Mouse (Mus musculus) myocyte (in vitro differentiated cells): ENCODE data around the gene Immp1l. TPM values are rescaled to one million over a fixed set of nuclear protein-coding genes. Genes with fewer than 3 reads are reported as not detected.

ENCODE experiments used
- H3K27me3 ChIP-seq: one replicate; pipeline ENCODE4 v1.6.1; 2011; ENCODE audit not compliant: control insufficient read depth, insufficient read depth, insufficient read length
- H3K36me3 ChIP-seq: one replicate; pipeline ENCODE4 v1.6.1; 2011; ENCODE audit not compliant: control insufficient read depth, insufficient read depth
- H3K4me2 ChIP-seq: one replicate; pipeline ENCODE4 v1.6.1; 2011; ENCODE audit warnings: low read depth, control low read depth
- H3K4me3 ChIP-seq: one replicate; pipeline ENCODE4 v1.5.1; 2011; ENCODE audit warnings: mild to moderate bottlenecking, control low read depth, moderate library complexity
- H3K79me2 ChIP-seq: one replicate; pipeline ENCODE4 v1.6.1; 2011; ENCODE audit not compliant: control insufficient read depth, insufficient read depth
- H3ac ChIP-seq: one replicate; pipeline ENCODE4 v1.6.1; 2011; ENCODE audit not compliant: control insufficient read depth, insufficient read length
- CEBPB ChIP-seq: IDR thresholded peaks from 2 replicates; pipeline ENCODE4 v1.6.1; 2011; ENCODE audit warnings: mild to moderate bottlenecking, moderate library complexity; ENCODE audit not compliant: poor library complexity, insufficient read depth, severe bottlenecking
- E2F4 ChIP-seq: IDR thresholded peaks from one replicate; pipeline ENCODE4 v1.6.1; 2011; ENCODE audit warnings: mild to moderate bottlenecking, control low read depth, moderate library complexity; ENCODE audit not compliant: insufficient read depth
- MAX ChIP-seq: IDR thresholded peaks from one replicate; pipeline ENCODE4 v1.6.1; 2011; ENCODE audit warnings: low read depth, mild to moderate bottlenecking, control low read depth
- MYOD1 ChIP-seq, 3 experiments: IDR thresholded peaks; one replicate each; pipeline ENCODE4 v1.6.1; 2011; ENCODE audit warnings: control low read depth in 2 of 3, low read depth in 2 of 3, mild to moderate bottlenecking in 2 of 3, moderate library complexity in 1 of 3; ENCODE audit not compliant: insufficient read length in 2 of 3, control insufficient read depth in 1 of 3
- MYOG ChIP-seq, 3 experiments: IDR thresholded peaks; one replicate each; pipeline ENCODE4 v1.6.1; 2011; ENCODE audit warnings: control low read depth in 2 of 3, low read depth in 2 of 3, mild to moderate bottlenecking in 2 of 3; ENCODE audit not compliant: insufficient read length in 2 of 3, control insufficient read depth in 1 of 3, insufficient read depth in 1 of 3
- POLR2A ChIP-seq: IDR thresholded peaks from one replicate; pipeline ENCODE4 v1.6.1; 2011; ENCODE audit warnings: low read depth, mild to moderate bottlenecking, control low read depth, moderate library complexity; ENCODE audit not compliant: insufficient read length
- POLR2AphosphoS2 ChIP-seq: IDR thresholded peaks from one replicate; pipeline ENCODE4 v1.6.1; 2011; ENCODE audit warnings: low read depth, control low read depth; ENCODE audit not compliant: insufficient read length
- REST ChIP-seq: IDR thresholded peaks from one replicate; pipeline ENCODE4 v1.6.1; 2011; ENCODE audit warnings: mild to moderate bottlenecking, control low read depth, moderate library complexity; ENCODE audit not compliant: insufficient read depth, insufficient read length
- SRF ChIP-seq: IDR thresholded peaks from one replicate; pipeline ENCODE4 v1.6.1; 2011; ENCODE audit warnings: low read depth; ENCODE audit not compliant: control insufficient read depth, insufficient read length
- TCF12 ChIP-seq: IDR thresholded peaks from one replicate; pipeline ENCODE4 v1.6.1; 2011; ENCODE audit warnings: mild to moderate bottlenecking, control low read depth; ENCODE audit not compliant: poor library complexity, insufficient read depth, severe bottlenecking
- TCF3 ChIP-seq: IDR thresholded peaks from one replicate; pipeline ENCODE4 v1.6.1; 2011; ENCODE audit warnings: low read depth, control low read depth; ENCODE audit not compliant: insufficient read length
- USF1 ChIP-seq: IDR thresholded peaks from one replicate; pipeline ENCODE4 v1.6.1; 2011; ENCODE audit warnings: low read depth, mild to moderate bottlenecking, control low read depth, moderate library complexity
- polyA plus RNA-seq: library from polyadenylated mRNA; unstranded; fragments of >200 nt; fragmentation: generic; extraction: Trizol; gene quantifications from one replicate; pipeline ENCODE4 v1.2.1, GENCODE M21; 2012; ENCODE audit warnings: missing spikeins

The Immp1l gene
- polyA plus RNA-seq, 1 experiment = 24.0 TPM

DNA sequence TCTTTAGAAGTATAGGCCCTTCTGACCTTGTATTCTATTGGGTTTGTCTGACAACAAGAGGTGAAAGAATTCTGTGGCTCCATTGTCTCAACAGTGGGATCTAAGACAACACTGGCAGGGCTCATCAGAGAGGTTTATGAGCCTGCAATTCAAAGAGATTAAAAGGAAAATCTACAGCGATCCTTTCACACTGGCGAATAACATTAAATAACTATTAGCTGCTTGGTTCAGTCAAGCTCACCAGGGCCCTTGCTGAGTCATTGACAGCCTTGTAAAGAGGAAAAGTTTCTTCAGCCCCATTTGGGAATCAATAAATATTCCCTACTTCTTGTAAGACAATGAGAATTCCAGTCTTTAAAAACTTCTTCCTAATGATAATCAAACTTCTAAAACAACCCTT, 69.5 kb downstream of the Immp1l start:
- TF ChIP-seq TCF3 = no peak
- no peak for TF ChIP-seq MYOG (IDR thresholded peaks at IDR 0.05; ENCODE audit: control insufficient read depth in 1 of 3, insufficient read depth in 1 of 3, insufficient read length in 2 of 3, low read depth in 2 of 3)
- TF ChIP-seq MAX = no peak
- TF ChIP-seq POLR2AphosphoS2 = no peak
- no peak for TF ChIP-seq E2F4
- TF ChIP-seq CEBPB = no peak
- TF ChIP-seq POLR2A = no peak
- no peak for TF ChIP-seq TCF12
- no peak for TF ChIP-seq REST
- TF ChIP-seq SRF = no peak
- no peak for TF ChIP-seq USF1
- no peak for TF ChIP-seq MYOD1 (IDR thresholded peaks at IDR 0.05; ENCODE audit: control insufficient read depth in 1 of 3, insufficient read length in 2 of 3, low read depth in 2 of 3)
- H3K36me3 ChIP-seq = peaks cover 7% of the 10 kb centered on the region
- H3K4me3 ChIP-seq = no peak overlapping the region
- no peak overlapping the region for H3K4me2 ChIP-seq
- H3K27me3 ChIP-seq = no peaks in the 10 kb centered on the region
- H3ac ChIP-seq = no peak overlapping the region
- H3K79me2 ChIP-seq = no peaks in the 10 kb centered on the region

DNA sequence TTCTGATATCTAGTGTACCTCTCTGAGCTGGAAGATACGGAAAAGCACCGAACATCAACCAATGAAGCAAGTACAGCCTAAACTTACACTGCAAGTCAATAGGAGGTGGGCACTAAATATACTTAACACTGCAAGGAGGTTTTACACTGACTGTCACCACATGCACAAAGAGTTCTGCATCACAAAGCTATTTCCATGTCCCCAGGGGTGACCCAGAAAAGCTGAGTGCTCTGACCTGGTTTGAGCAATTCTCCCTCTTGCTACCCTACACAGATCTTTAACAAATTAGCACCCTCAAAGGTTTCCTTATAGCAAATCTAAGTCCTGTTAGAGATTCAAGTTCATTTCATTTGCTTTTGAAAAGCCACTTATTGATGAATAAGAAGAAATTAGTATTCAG, 73.6 kb downstream of the Immp1l start:
- H3K4me2 ChIP-seq = no peak overlapping the region
- no peak overlapping the region for H3K4me3 ChIP-seq
- H3K79me2 ChIP-seq = no peaks in the 10 kb centered on the region
- H3K27me3 ChIP-seq = no peaks in the 10 kb centered on the region
- H3K36me3 ChIP-seq = peaks cover 14% of the 10 kb centered on the region
- TF ChIP-seq MYOG (IDR thresholded peaks at IDR 0.05; ENCODE audit: control insufficient read depth in 1 of 3, insufficient read depth in 1 of 3, insufficient read length in 2 of 3, low read depth in 2 of 3) (no peak), POLR2AphosphoS2 (no peak), E2F4 (no peak), POLR2A (no peak), MYOD1 (IDR thresholded peaks at IDR 0.05; ENCODE audit: control insufficient read depth in 1 of 3, insufficient read length in 2 of 3, low read depth in 2 of 3) (no peak), MAX (no peak), TCF3 (no peak), TCF12 (no peak), REST (no peak), USF1 (no peak), SRF (no peak), CEBPB (no peak)
- H3ac ChIP-seq = no peak overlapping the region

DNA sequence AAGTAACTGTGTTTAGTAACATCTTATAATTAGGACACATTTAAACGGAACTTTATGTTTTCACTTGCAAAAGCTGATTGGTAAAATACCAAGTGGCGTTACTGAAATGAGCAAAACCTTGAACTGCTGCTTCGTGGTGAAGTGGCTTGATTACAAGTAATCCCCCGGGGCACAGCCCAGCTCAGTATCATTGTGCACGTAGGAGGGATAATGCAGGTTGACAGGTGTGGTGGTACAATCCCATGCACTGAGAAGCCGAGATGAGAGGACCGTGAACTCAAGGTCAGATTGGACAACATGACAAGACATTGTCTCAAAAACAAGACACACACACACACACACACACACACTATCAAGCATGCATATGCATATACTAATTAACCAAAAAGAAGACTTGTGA, 80.8 kb downstream of the Immp1l start:
- Histone ChIP-seq H3K79me2 (no peaks in the 10 kb centered on the region), H3K27me3 (no peaks in the 10 kb centered on the region), H3K36me3 (peaks cover 3% of the 10 kb centered on the region), H3K4me2 (no peak overlapping the region), H3K4me3 (no peak overlapping the region), H3ac (no peak overlapping the region)
- TF ChIP-seq REST (no peak), MYOG (IDR thresholded peaks at IDR 0.05; ENCODE audit: control insufficient read depth in 1 of 3, insufficient read depth in 1 of 3, insufficient read length in 2 of 3, low read depth in 2 of 3) (no peak), TCF12 (no peak), POLR2A (no peak), CEBPB (no peak), TCF3 (no peak), MYOD1 (IDR thresholded peaks at IDR 0.05; ENCODE audit: control insufficient read depth in 1 of 3, insufficient read length in 2 of 3, low read depth in 2 of 3) (no peak), SRF (no peak), POLR2AphosphoS2 (no peak), USF1 (no peak), MAX (no peak), E2F4 (no peak)

DNA sequence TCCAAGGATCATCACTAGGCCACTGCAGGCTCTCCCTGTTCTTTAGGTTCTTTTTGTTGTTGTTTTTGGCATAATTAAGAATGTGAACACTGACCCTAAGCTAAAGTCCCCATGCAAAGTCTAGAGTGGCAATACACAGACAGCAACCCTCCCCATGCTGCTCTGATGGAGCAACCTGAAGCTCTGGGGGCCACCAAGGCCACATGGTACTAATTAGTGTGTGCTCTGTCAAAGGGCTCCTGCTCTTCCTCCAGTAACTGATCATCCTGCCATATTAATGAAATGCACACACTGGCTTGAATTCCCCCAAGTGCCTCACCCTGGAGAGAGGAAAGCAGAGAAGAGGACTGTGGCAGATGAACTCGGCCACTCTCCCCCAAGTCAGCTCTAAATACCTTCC, 82.7 kb downstream of the Immp1l start:
- Histone ChIP-seq H3K27me3 (no peaks in the 10 kb centered on the region), H3K4me2 (no peak overlapping the region), H3ac (no peak overlapping the region), H3K36me3 (no peaks in the 10 kb centered on the region), H3K79me2 (no peaks in the 10 kb centered on the region), H3K4me3 (no peak overlapping the region)
- TF ChIP-seq POLR2A = no peak
- TF ChIP-seq TCF3 = no peak
- no peak for TF ChIP-seq POLR2AphosphoS2
- no peak for TF ChIP-seq SRF
- TF ChIP-seq CEBPB = no peak
- no peak for TF ChIP-seq MYOD1 (IDR thresholded peaks at IDR 0.05; ENCODE audit: control insufficient read depth in 1 of 3, insufficient read length in 2 of 3, low read depth in 2 of 3)
- no peak for TF ChIP-seq TCF12
- no peak for TF ChIP-seq REST
- TF ChIP-seq MAX = no peak
- no peak for TF ChIP-seq USF1
- TF ChIP-seq MYOG (IDR thresholded peaks at IDR 0.05; ENCODE audit: control insufficient read depth in 1 of 3, insufficient read depth in 1 of 3, insufficient read length in 2 of 3, low read depth in 2 of 3) = no peak
- TF ChIP-seq E2F4 = no peak
